Mouse (Mus musculus) ovary, postnatal 36 days (tissue): ENCODE results near the gene Vsx1.

Experiments
- DNase-seq: peaks from one replicate; pipeline ENCODE4 v3.0.0; 2022; ENCODE audit warnings: low spot score, mixed read lengths

Vsx1 gene

GRCm38 (mm10) chr2:150667065-150667819 lies 21.9 kb downstream of the Vsx1 start:
- no peak for DNase-seq

- no peak for DNase-seq
Measured at GRCm38 (mm10) chr2:150666723-150667064, 22.5 kb downstream of the Vsx1 start.

- no peak for DNase-seq
Measured at GRCm38 (mm10) chr2:150665534-150666451, 23.4 kb downstream of the Vsx1 start.

GRCm38 (mm10) chr2:150665006-150665405 lies 24.2 kb downstream of the Vsx1 start:
- no peak for DNase-seq

GRCm38 (mm10) chr2:150664152-150664920 lies 24.8 kb downstream of the Vsx1 start:
- no peak for DNase-seq

GRCm38 (mm10) chr2:150663255-150663654 lies 25.9 kb downstream of the Vsx1 start:
- no peak for DNase-seq

GRCm38 (mm10) chr2:150662007-150662406 lies 27.2 kb downstream of the Vsx1 start:
- DNase-seq: no peak

- DNase-seq: no peak
Measured at GRCm38 (mm10) chr2:150660668-150661451, 28.3 kb downstream of the Vsx1 start.

- DNase-seq: no peak
Measured at GRCm38 (mm10) chr2:150660049-150660448, 29.1 kb downstream of the Vsx1 start.

GRCm38 (mm10) chr2:150656975-150657768 lies 32.0 kb downstream of the Vsx1 start:
- no peak for DNase-seq

- DNase-seq: no peak
Measured at GRCm38 (mm10) chr2:150656112-150656511, 33.0 kb downstream of the Vsx1 start.

GRCm38 (mm10) chr2:150655290-150655689 lies 33.9 kb downstream of the Vsx1 start:
- DNase-seq: no peak

GRCm38 (mm10) chr2:150654814-150655213 lies 34.3 kb downstream of the Vsx1 start:
- DNase-seq: no peak

- DNase-seq: no peak
Measured at GRCm38 (mm10) chr2:150651366-150651765, 37.8 kb downstream of the Vsx1 start.

GRCm38 (mm10) chr2:150650511-150651074 lies 38.6 kb downstream of the Vsx1 start:
- DNase-seq: no peak

- DNase-seq: no peak
Measured at GRCm38 (mm10) chr2:150648300-150648895, 40.8 kb downstream of the Vsx1 start.

GRCm38 (mm10) chr2:150647681-150648299 lies 41.4 kb downstream of the Vsx1 start:
- DNase-seq: no peak

GRCm38 (mm10) chr2:150646411-150647121 lies 42.6 kb downstream of the Vsx1 start:
- DNase-seq: no peak

GRCm38 (mm10) chr2:150645225-150645624 lies 43.9 kb downstream of the Vsx1 start:
- DNase-seq: no peak
